Mouse (Mus musculus) embryo, embryonic 11 days (tissue): Measurements from ENCODE around the gene Gm11213.

Source experiments
- DNase-seq: peaks from one replicate; pipeline ENCODE4 v3.0.0-alpha.2; 2015

Gm11213 gene

GRCm38 (mm10) chr4:63604945-63605344 is at the start of gene Gm11213:
TSS of gene Gm11213 (minus strand) at chr4:63605261.
- no peak for DNase-seq

DNA sequence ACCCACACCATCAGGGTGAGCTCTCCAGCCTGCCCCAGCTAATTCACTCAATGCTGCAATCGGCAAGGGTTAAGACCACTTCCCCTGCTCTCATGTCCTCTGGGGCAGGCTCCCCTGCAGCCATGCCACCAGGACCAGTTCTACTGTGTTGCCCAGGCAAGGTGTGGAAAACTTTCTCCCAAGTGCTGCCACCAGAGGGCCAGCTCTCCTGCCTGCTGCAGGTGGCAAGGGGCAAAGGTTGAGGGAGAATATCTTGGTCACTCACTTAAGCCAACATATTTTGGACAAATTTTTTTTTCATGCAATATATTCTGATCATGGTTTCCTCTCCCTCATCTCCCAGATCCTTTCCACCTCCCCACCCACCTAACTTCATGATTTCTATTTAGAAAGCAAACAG is 49.3 kb upstream of the Gm11213 start:
- DNase-seq, result no peak

DNA sequence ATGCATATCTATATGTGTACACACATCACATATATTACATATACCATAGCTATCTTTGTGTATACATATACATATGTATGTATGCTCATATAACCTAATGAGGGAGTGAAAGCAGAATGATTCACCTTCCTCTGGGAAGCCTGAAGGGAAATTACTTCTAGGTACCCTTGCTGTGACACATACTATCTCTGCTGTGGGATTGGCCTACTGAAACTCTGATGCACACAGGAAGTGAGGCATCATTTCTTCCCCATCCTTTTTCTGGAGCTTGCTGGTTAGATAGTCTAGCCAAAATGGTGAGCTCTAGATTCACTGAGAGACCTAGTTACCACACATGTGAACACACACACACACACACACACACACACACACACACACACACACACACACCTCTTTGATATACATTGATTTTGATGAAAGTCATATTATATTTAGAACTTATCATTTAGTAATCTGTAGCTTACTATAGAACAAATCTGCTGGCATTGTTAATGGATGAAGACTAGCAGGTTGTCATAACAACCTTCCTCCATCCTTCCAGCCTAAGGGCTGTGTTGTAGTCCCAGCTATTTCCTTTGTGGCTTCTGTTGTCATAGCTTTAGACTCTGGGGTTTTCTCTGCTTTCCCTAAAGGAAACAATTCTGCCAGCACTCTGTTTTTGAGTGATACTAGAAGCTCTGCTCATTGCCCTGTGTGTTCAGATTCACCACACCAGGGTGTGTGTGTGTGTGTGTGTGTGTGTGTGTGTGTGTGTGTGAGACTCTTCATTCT is 39.1 kb upstream of the Gm11213 start:
- no peak for DNase-seq

DNA sequence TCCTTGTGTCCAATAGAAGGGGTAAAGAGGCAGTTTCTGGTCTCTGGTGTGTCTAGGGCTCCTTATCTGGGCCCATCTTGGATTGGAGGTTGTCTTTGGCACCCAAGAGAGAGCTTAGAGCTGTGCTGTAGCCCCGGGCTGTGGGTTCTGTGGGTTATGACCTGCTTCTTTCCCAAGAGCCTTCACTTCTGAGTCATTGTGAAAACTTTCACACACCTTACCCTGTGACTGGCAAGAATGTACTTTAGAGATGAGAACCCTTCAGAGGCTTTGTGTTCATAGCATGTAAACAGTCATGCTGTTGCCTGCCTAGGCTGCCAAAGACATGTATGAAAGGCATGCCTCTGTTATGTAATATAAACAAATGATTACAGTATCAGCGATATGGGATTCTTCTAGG is 34.8 kb upstream of the Gm11213 start:
- DNase-seq, result no peak

DNA sequence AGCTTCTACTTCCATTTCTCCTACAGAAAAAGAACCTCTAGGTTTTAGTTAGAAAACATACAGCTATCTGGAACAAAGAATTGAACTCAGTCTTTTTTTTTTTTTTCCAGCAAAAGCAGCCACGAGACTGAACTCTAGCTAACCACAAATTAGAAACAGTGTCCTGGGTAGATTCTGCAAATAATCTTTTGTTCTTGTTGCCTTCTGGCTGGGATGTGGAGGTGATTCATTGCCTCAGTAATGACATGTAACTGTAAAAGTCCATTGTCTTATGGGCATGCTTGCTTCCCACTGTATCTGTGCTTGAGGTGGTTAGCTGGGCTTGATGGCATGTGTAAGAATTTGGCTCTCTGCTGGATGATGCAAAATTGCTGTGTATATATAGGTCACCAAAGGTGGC is 33.5 kb upstream of the Gm11213 start:
- DNase-seq, result no peak

GRCm38 (mm10) chr4:63633181-63633580 is 28.1 kb upstream of the Gm11213 start:
- no peak for DNase-seq

- DNase-seq, result no peak
Observed at GRCm38 (mm10) chr4:63627111-63627510, 22.1 kb upstream of the Gm11213 start.

- no peak for DNase-seq
Observed at GRCm38 (mm10) chr4:63625563-63626080, 20.6 kb upstream of the Gm11213 start.

- DNase-seq, result peak; percentile 66
Observed at GRCm38 (mm10) chr4:63622378-63622835, 17.3 kb upstream of the Gm11213 start, which contains the start of gene Tex48. TSS of gene Tex48 (minus strand) at chr4:63622428.

DNA sequence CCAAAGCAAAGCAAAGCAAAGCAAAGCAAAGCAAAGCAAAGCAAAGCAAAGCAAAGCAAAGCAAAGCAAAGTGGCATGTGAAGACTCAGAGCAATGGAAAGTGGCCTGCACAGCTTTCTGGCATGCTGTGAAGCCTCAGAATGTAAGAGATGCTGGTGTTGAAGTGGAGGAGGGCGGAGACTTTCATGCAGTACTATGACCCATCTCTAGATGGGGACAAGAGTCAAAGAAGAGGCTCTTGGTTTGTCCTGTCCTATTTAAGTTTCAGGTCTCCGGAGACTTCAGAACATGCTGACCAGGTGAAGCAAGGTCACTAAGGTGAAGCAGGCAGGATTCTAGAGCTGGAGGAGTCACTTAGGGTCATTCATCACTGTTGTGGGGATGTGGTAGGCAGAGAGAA is 16.8 kb upstream of the Gm11213 start:
- no peak for DNase-seq

DNA sequence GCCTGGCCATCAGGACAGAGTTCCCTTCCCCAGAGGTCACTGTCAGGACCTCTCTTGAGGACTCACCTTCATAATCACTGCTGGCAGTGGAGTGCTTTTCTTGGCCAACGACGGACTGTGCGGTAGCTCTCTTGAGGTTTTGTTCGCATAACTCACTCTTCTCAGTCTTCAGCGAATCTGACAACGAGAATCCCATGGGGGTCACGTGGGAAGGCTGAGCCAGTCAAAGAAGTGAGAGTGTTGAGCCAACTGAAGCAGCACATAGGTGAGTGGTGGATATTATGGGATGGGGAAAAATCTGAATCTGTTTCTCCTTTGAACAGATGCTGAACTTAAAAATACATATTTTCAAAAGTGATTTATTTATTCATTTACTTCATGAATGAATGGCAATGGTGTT is 3.3 kb upstream of the Gm11213 start:
- no peak for DNase-seq

GRCm38 (mm10) chr4:63605968-63606367 is 907 bp upstream of the Gm11213 start:
- no peak for DNase-seq

DNA sequence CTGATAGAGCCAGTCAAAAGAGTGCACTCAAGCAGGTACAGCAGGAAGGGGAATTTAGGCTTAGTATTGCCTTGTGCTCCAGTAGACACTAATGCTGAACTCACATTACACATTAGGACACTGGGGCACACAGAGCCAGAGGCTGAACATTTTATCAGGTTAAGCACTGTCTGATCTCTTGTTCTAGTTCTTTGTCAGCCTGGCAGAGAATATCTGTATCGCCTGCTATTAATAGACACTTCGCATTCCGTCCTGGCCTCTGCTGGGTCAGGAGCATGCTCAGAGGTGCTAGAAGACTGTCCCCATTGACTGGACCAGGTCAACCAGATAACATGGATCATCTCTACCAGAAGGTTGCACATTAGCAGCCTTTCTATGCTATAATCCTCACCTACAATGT is 484 bp upstream of the Gm11213 start:
- no peak for DNase-seq

DNA sequence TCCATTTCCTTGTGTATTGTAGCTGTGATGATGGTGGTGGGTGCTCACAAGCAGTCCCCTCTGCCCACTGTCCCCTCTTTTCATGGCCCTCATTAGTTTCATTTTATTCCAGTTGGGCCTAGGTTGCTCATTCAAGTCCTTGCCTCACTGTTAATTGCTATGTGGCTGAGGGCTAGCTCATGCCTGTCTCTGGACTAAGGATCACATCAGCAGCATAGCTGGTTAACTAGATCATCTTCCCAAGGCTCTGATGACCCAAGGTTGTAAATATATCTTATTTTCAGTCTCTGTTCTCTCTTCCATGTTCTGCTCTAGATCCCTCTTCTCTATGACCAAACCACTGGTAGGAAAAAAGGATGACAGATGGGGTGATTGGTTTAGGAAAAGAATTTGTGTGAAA is 3.8 kb downstream of the Gm11213 start:
- DNase-seq, result no peak

GRCm38 (mm10) chr4:63600786-63601185 is 4.3 kb downstream of the Gm11213 start:
- no peak for DNase-seq

GRCm38 (mm10) chr4:63596010-63596409 is 9.1 kb downstream of the Gm11213 start:
- DNase-seq, result no peak

GRCm38 (mm10) chr4:63595259-63595658 is 9.8 kb downstream of the Gm11213 start:
- DNase-seq, result no peak

- DNase-seq, result no peak
Observed at GRCm38 (mm10) chr4:63594459-63595110, 10.5 kb downstream of the Gm11213 start.

DNA sequence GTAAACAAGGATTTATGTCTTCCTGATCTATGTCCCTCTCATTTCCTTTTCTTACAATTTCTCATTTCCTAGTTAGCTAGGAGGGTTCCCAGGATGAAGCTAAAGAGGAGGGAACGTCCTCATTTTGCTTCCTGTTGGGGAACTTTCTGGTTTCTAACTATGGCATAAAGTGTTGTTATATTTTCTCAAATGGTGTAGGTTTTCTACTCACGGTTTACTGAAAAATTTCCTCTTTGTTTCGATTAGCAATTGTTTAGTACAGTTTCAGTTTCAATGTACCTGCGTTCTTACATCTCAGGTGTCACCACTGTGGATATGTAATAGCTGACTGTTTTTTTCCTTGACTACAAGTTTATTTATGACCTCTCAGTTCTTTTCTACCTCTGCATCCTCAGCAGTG is 14.5 kb downstream of the Gm11213 start:
- DNase-seq, result no peak

DNA sequence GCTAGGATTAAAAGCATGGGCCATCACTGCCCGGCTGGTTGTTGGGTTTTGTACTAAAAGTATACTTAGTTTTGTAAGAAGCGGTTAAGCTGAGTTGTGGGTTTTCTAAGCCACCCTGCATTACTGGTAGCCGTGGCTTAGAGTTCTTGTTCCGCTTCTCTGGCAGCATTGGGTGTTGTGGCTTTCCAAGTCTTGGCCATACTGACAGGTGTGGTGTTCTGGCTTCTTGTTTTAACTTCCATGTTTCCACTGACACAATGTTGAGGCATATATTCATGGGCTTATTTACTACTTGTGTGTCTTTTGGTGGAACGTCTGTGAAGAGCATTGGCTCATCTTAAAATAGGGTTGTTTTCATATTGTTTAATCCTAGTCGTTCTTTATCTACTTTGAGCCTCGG is 15.1 kb downstream of the Gm11213 start:
- DNase-seq, result no peak

- no peak for DNase-seq
Observed at GRCm38 (mm10) chr4:63586240-63586639, 18.8 kb downstream of the Gm11213 start.

- DNase-seq, result no peak
Observed at GRCm38 (mm10) chr4:63585216-63585615, 19.8 kb downstream of the Gm11213 start.

GRCm38 (mm10) chr4:63582580-63582979 is 22.5 kb downstream of the Gm11213 start:
- peak; percentile 87 for DNase-seq

- DNase-seq, result peak; percentile 71
Observed at GRCm38 (mm10) chr4:63580078-63580477, 25.0 kb downstream of the Gm11213 start.
